Mouse (Mus musculus) thymus, adult 2 months (tissue): ENCODE measurements at regions not wholly inside any gene's neighbourhood (a gene's known extent, or its start where the extent isn't known, plus 50 kb on each side); places are given as distances from the start of the nearest gene placed in this dataset.

Experiments
- CTCF ChIP-seq: fragments of 200-500 bp; IDR thresholded peaks from 2 replicates; pipeline ENCODE4 v1.5.1; 2012; ENCODE audit warnings: mild to moderate bottlenecking, control low read depth, low read length, moderate library complexity, borderline replicate concordance; ENCODE audit not compliant: control insufficient read depth, poor library complexity, insufficient read depth; ENCODE audit errors: extremely low read depth
- POLR2A ChIP-seq: fragments of 200-500 bp; IDR thresholded peaks from 2 replicates; pipeline ENCODE4 v1.6.1; 2012; ENCODE audit warnings: mild to moderate bottlenecking, low read length, control low read depth, moderate library complexity; ENCODE audit not compliant: control insufficient read depth, poor library complexity, insufficient read depth; ENCODE audit errors: extremely low read depth

- TF ChIP-seq CTCF (no peak), POLR2A (no peak)
Observed at GRCm38 (mm10) chr12:21519058-21519457, 101.6 kb upstream of the Ywhaq start.
